Mouse (Mus musculus) frontal cortex, postnatal 25 days (tissue): Measurements from ENCODE around the gene Mrvi1.

Experiments
- DNase-seq, 2 experiments: peaks; one replicate each; pipeline ENCODE4 v3.0.0; 2022; ENCODE audit warnings: low spot score in 2 of 2

The Mrvi1 gene

GRCm38 (mm10) chr7:110881746-110882333 lies 100.4 kb downstream of the Mrvi1 start:
- no peak for DNase-seq

GRCm38 (mm10) chr7:110878028-110878427 lies 104.2 kb downstream of the Mrvi1 start:
- no peak for DNase-seq

GRCm38 (mm10) chr7:110876965-110877364 lies 105.3 kb downstream of the Mrvi1 start:
- DNase-seq = no peak

GRCm38 (mm10) chr7:110868807-110869206 lies 113.5 kb downstream of the Mrvi1 start:
- no peak for DNase-seq

GRCm38 (mm10) chr7:110867116-110867515 lies 115.1 kb downstream of the Mrvi1 start:
- no peak for DNase-seq

GRCm38 (mm10) chr7:110866021-110866420 lies 116.2 kb downstream of the Mrvi1 start:
- no peak for DNase-seq

GRCm38 (mm10) chr7:110865570-110865969 lies 116.7 kb downstream of the Mrvi1 start:
- no peak for DNase-seq

GRCm38 (mm10) chr7:110865038-110865437 lies 117.2 kb downstream of the Mrvi1 start:
- no peak for DNase-seq

GRCm38 (mm10) chr7:110862751-110863289 lies 119.4 kb downstream of the Mrvi1 start, which contains the start of gene Lyve1:
Gene Lyve1 (minus strand): TSS chr7:110863239.
- no peak for DNase-seq

GRCm38 (mm10) chr7:110860129-110860528 lies 122.1 kb downstream of the Mrvi1 start:
- no peak for DNase-seq

- no peak for DNase-seq
These were observed 126.7 kb downstream of the Mrvi1 start for GRCm38 (mm10) chr7:110855604-110856003.

GRCm38 (mm10) chr7:110854927-110855546 lies 127.2 kb downstream of the Mrvi1 start:
- no peak for DNase-seq

- DNase-seq = no peak
These were observed 127.7 kb downstream of the Mrvi1 start for GRCm38 (mm10) chr7:110854519-110854918.

GRCm38 (mm10) chr7:110853611-110854010 lies 128.7 kb downstream of the Mrvi1 start:
- no peak for DNase-seq

- DNase-seq = no peak
These were observed 130.6 kb downstream of the Mrvi1 start for GRCm38 (mm10) chr7:110851541-110852203.

- DNase-seq = no peak
These were observed 133.9 kb downstream of the Mrvi1 start for GRCm38 (mm10) chr7:110848371-110848770.

- DNase-seq = no peak
These were observed 134.9 kb downstream of the Mrvi1 start for GRCm38 (mm10) chr7:110847321-110847720.

GRCm38 (mm10) chr7:110843916-110844874 lies 138.1 kb downstream of the Mrvi1 start, which contains the start of gene Rnf141:
Gene Rnf141 (minus strand): TSS chr7:110844457.
- peak; percentile 83 to 88 for DNase-seq

- DNase-seq = no peak
These were observed 141.9 kb downstream of the Mrvi1 start for GRCm38 (mm10) chr7:110840332-110840731.

- no peak for DNase-seq
These were observed 147.7 kb downstream of the Mrvi1 start for GRCm38 (mm10) chr7:110834522-110834921.

- no peak for DNase-seq
These were observed 148.2 kb downstream of the Mrvi1 start for GRCm38 (mm10) chr7:110834018-110834417.
